Mouse (Mus musculus) CH12.LX (cell line): ENCODE results near the gene Mgat5. TPM values are rescaled to one million over a fixed set of nuclear protein-coding genes. Genes with fewer than 3 reads are reported as not detected.

ENCODE experiments used
- DNase-seq: peaks from one replicate; pipeline ENCODE4 v3.0.0-alpha.2; 2013; ENCODE audit errors: extremely low read depth
- H3K27ac ChIP-seq: 2 replicates; pipeline ENCODE4 v1.5.1; 2012; ENCODE audit warnings: low read depth, mild to moderate bottlenecking, control low read depth, moderate library complexity; ENCODE audit not compliant: insufficient read depth
- H3K27me3 ChIP-seq: replicated peaks from 2 replicates; pipeline ENCODE3; 2012; ENCODE audit warnings: inconsistent platforms
- H3K36me3 ChIP-seq, 2 experiments: replicated peaks in 1 of 2; 2 replicates each; pipeline versions ENCODE3 to v1.6.1; 2012; ENCODE audit warnings: inconsistent platforms in 1 of 2, low read length in 1 of 2, mild to moderate bottlenecking in 1 of 2, mixed read lengths in 1 of 2, moderate library complexity in 1 of 2; ENCODE audit not compliant: control insufficient read depth in 1 of 2, insufficient read depth in 1 of 2
- H3K4me1 ChIP-seq, 2 experiments: 2 replicates each; pipeline ENCODE4 v1.6.1; 2012; ENCODE audit warnings: inconsistent platforms in 1 of 2, moderate library complexity in 1 of 2; ENCODE audit not compliant: insufficient read depth in 2 of 2, control insufficient read depth in 1 of 2
- H3K4me2 ChIP-seq: 2 replicates; pipeline ENCODE4 v1.6.1; 2012; ENCODE audit warnings: low read depth, mild to moderate bottlenecking, control low read depth; ENCODE audit not compliant: poor library complexity, insufficient read depth, severe bottlenecking
- H3K4me3 ChIP-seq, 3 experiments: fragments of 150-350 bp in 1 of 3; sonication (generic) in 1 of 3; replicated peaks in 1 of 3; 2 replicates each; pipeline versions ENCODE3 to v1.5.1; 2011 to 2012; ENCODE audit warnings: low read depth in 2 of 3, low read length in 2 of 3, mild to moderate bottlenecking in 2 of 3, moderate library complexity in 2 of 3, control low read depth in 1 of 3, improper control_type of control experiment in 1 of 3, inconsistent platforms in 1 of 3, mixed read lengths in 1 of 3; ENCODE audit not compliant: poor library complexity in 1 of 3
- H3K79me2 ChIP-seq: replicated peaks from 2 replicates; pipeline ENCODE4 v1.6.1; 2012; ENCODE audit warnings: mild to moderate bottlenecking, moderate library complexity; ENCODE audit not compliant: control insufficient read depth, poor library complexity, insufficient read depth, severe bottlenecking; ENCODE audit errors: extremely low read depth
- H3K9ac ChIP-seq: 2 replicates; pipeline ENCODE4 v1.6.1; 2012; ENCODE audit warnings: low read depth, mild to moderate bottlenecking, control low read depth, moderate library complexity; ENCODE audit not compliant: insufficient read depth
- H3K9me3 ChIP-seq: replicated peaks from 2 replicates; pipeline ENCODE3; 2012; ENCODE audit warnings: low read length, inconsistent platforms, mixed read lengths
- BHLHE40 ChIP-seq: IDR thresholded peaks from 2 replicates; pipeline ENCODE4 v1.6.1; 2011; ENCODE audit warnings: mild to moderate bottlenecking, low read depth, low read length, improper control_type of control experiment
- CHD2 ChIP-seq: IDR thresholded peaks from 2 replicates; pipeline ENCODE4 v1.6.1; 2011; ENCODE audit warnings: low read length, improper control_type of control experiment
- CTCF ChIP-seq, 2 experiments: IDR thresholded peaks in 1 of 2; conservative IDR thresholded peaks in 1 of 2; 2 replicates each; pipeline ENCODE4 v1.5.1; 2011 to 2012; ENCODE audit warnings: low read depth in 2 of 2, low read length in 2 of 2, improper control_type of control experiment in 1 of 2, inconsistent platforms in 1 of 2, mild to moderate bottlenecking in 1 of 2, moderate library complexity in 1 of 2
- ELF1 ChIP-seq: IDR thresholded peaks from 2 replicates; pipeline ENCODE4 v1.6.1; 2014; ENCODE audit warnings: low read depth, mild to moderate bottlenecking, inconsistent platforms, low read length, improper control_type of control experiment
- EP300 ChIP-seq: IDR thresholded peaks from 2 replicates; pipeline ENCODE4 v1.6.1; 2011; ENCODE audit warnings: low read length, improper control_type of control experiment
- ETS1 ChIP-seq: conservative IDR thresholded peaks from 2 replicates; pipeline ENCODE4 v1.6.1; 2012; ENCODE audit warnings: low read depth, mild to moderate bottlenecking, inconsistent platforms, low read length, improper control_type of control experiment, moderate library complexity
- GABPA ChIP-seq: IDR thresholded peaks from 2 replicates; pipeline ENCODE4 v1.6.1; 2012; ENCODE audit warnings: low read depth, low read length, improper control_type of control experiment, inconsistent platforms; ENCODE audit not compliant: insufficient replicate concordance
- HCFC1 ChIP-seq: IDR thresholded peaks from 2 replicates; pipeline ENCODE4 v1.6.1; 2012; ENCODE audit warnings: low read depth, mild to moderate bottlenecking, inconsistent platforms, low read length, improper control_type of control experiment
- IRF4 ChIP-seq: IDR thresholded peaks from 2 replicates; pipeline ENCODE4 v1.6.1; 2014; ENCODE audit warnings: low read depth, mild to moderate bottlenecking, inconsistent platforms, low read length, improper control_type of control experiment
- JUN ChIP-seq: IDR thresholded peaks from 2 replicates; pipeline ENCODE4 v1.6.1; 2011; ENCODE audit warnings: low read depth, mild to moderate bottlenecking, low read length, improper control_type of control experiment, moderate library complexity; ENCODE audit not compliant: insufficient read depth
- JUND ChIP-seq: conservative IDR thresholded peaks from 2 replicates; pipeline ENCODE4 v1.6.1; 2011; ENCODE audit warnings: low read depth, low read length, improper control_type of control experiment
- KAT2A ChIP-seq: IDR thresholded peaks from 2 replicates; pipeline ENCODE4 v1.6.1; 2012; ENCODE audit warnings: low read length, improper control_type of control experiment, inconsistent platforms; ENCODE audit not compliant: insufficient replicate concordance
- MAFK ChIP-seq: IDR thresholded peaks from 2 replicates; pipeline ENCODE4 v1.6.1; 2011; ENCODE audit warnings: low read length, improper control_type of control experiment; ENCODE audit not compliant: insufficient replicate concordance
- MEF2A ChIP-seq: IDR thresholded peaks from 2 replicates; pipeline ENCODE4 v1.6.1; 2014; ENCODE audit warnings: low read depth, mild to moderate bottlenecking, inconsistent platforms, low read length, improper control_type of control experiment, borderline replicate concordance
- MXI1 ChIP-seq: IDR thresholded peaks from 2 replicates; pipeline ENCODE4 v1.6.1; 2011; ENCODE audit warnings: mild to moderate bottlenecking, low read depth, low read length, improper control_type of control experiment
- NELFE ChIP-seq: IDR thresholded peaks from 2 replicates; pipeline ENCODE4 v1.6.1; 2011; ENCODE audit warnings: low read depth, low read length, improper control_type of control experiment
- NRF1 ChIP-seq: IDR thresholded peaks from 2 replicates; pipeline ENCODE4 v1.6.1; 2014; ENCODE audit warnings: low read depth, mild to moderate bottlenecking, inconsistent platforms, low read length, improper control_type of control experiment, moderate library complexity
- POLR2A ChIP-seq: IDR thresholded peaks from 2 replicates; pipeline ENCODE4 v1.6.1; 2011; ENCODE audit warnings: low read depth, mild to moderate bottlenecking, improper control_type of control experiment, low read length
- POLR2AphosphoS2 ChIP-seq: IDR thresholded peaks from 2 replicates; pipeline ENCODE4 v1.6.1; 2011; ENCODE audit warnings: low read depth, low read length, improper control_type of control experiment
- RCOR1 ChIP-seq: conservative IDR thresholded peaks from 2 replicates; pipeline ENCODE4 v1.6.1; 2012; ENCODE audit warnings: low read depth, mild to moderate bottlenecking, inconsistent platforms, low read length, improper control_type of control experiment
- SMC3 ChIP-seq: IDR thresholded peaks from 2 replicates; pipeline ENCODE4 v1.6.1; 2011; ENCODE audit warnings: low read depth, low read length, improper control_type of control experiment
- TBP ChIP-seq: conservative IDR thresholded peaks from 2 replicates; pipeline ENCODE4 v1.6.1; 2011; ENCODE audit warnings: low read depth, low read length, improper control_type of control experiment
- UBTF ChIP-seq: IDR thresholded peaks from 2 replicates; pipeline ENCODE4 v1.6.1; 2012; ENCODE audit warnings: low read depth, mild to moderate bottlenecking, inconsistent platforms, low read length, improper control_type of control experiment, moderate library complexity
- USF2 ChIP-seq: conservative IDR thresholded peaks from 2 replicates; pipeline ENCODE4 v1.6.1; 2011; ENCODE audit warnings: low read depth, low read length, improper control_type of control experiment
- ZC3H11A ChIP-seq: IDR thresholded peaks from 2 replicates; pipeline ENCODE4 v1.6.1; 2012; ENCODE audit warnings: low read depth, mild to moderate bottlenecking, inconsistent platforms, low read length, improper control_type of control experiment
- ZKSCAN1 ChIP-seq: IDR thresholded peaks from 2 replicates; pipeline ENCODE4 v1.6.1; 2012; ENCODE audit warnings: low read depth, inconsistent platforms, low read length, improper control_type of control experiment, borderline replicate concordance
- ZMIZ1 ChIP-seq: IDR thresholded peaks from 2 replicates; pipeline ENCODE4 v1.6.1; 2012; ENCODE audit warnings: low read depth, mild to moderate bottlenecking, inconsistent platforms, low read length, improper control_type of control experiment
- ZNF384 ChIP-seq: IDR thresholded peaks from 2 replicates; pipeline ENCODE4 v1.6.1; 2012; ENCODE audit warnings: low read depth, low read length, improper control_type of control experiment, inconsistent platforms
- dilution Hi-C: fragments of 300-500 bp; cut with MboI; formaldehyde crosslinking; loops from 2 replicates; pipeline ENCODE4 v1.14.3; 2020; ENCODE audit warnings: low sequenced_read_pairs; ENCODE audit not compliant: extremely low pct_unique_long_range_greater_than_20kb, extremely low pct_ligation_motif_present
- in situ Hi-C: fragments of 300-500 bp; cut with MboI; formaldehyde crosslinking; loops from 3 replicates; pipeline ENCODE4 v1.14.3; 2019; ENCODE audit warnings: low sequenced_read_pairs, low pct_ligation_motif_present, low pct_unique_long_range_greater_than_20kb, mixed read lengths
- polyA plus RNA-seq: library from polyadenylated mRNA; unstranded; fragments of >175 nt; gene quantifications from 2 replicates; pipeline ENCODE4 v1.2.1, GENCODE M21; 2012; ENCODE audit warnings: low read depth; ENCODE audit not compliant: insufficient read length
- total RNA-seq, 2 experiments: library from RNA; depleted of rRNA; stranded (reverse); fragments of 300-350 nt in 1 of 2; fragments of >200 nt in 1 of 2; gene quantifications; 2 replicates each; pipeline ENCODE4 v1.2.3; 2012 to 2014

Mgat5 gene
- total and polyA plus RNA-seq, 3 experiments: 5.9 to 8.8 (median 6.6) TPM

DNA sequence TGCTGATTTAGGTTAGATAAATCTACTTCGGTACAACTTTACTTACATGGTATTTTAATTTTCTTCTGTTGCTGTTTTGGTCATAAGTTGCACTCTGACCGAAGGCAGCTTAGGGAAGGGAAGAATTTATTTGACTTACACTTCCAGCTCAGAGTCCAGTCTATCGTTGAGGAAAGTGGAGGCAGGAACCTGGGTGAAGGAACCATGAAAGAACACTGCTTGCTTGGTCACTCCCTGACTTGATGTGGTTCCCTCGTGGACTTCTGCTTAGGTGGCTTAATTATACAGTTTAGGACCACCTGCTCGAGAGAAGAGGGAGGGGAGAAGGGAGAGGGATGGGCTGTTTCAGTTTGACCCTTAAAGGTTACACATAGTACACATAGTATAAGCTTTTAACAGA, 105.2 kb downstream of the Mgat5 start:
- DNase-seq: no peak
- dilution Hi-C loops (no loop called here), in situ Hi-C loops (no loop called here)
- Histone ChIP-seq H3K9ac (no peak overlapping the region), H3K27ac (no peak overlapping the region), H3K4me2 (no peak overlapping the region), H3K9me3 (no peaks in the 10 kb centered on the region), H3K79me2 (no peaks in the 10 kb centered on the region), H3K4me3 (no peak overlapping the region), H3K27me3 (no peaks in the 10 kb centered on the region), H3K4me1 (peaks cover 5 to 50% of the 10 kb centered on the region in 2 experiments), H3K36me3 (peaks cover 0 to 36% of the 10 kb centered on the region in 2 experiments)
- TF ChIP-seq KAT2A (no peak), USF2 (no peak), GABPA (no peak), JUND (no peak), NRF1 (no peak), MAFK (no peak), POLR2AphosphoS2 (no peak), RCOR1 (no peak), EP300 (no peak), CHD2 (no peak), ELF1 (no peak), CTCF (conservative IDR thresholded peaks at IDR 0.05 in 1 of 2, IDR thresholded peaks at IDR 0.05 in 1 of 2; ENCODE audit: low read depth in 2 of 2, low read length in 2 of 2) (no peak), IRF4 (no peak)

DNA sequence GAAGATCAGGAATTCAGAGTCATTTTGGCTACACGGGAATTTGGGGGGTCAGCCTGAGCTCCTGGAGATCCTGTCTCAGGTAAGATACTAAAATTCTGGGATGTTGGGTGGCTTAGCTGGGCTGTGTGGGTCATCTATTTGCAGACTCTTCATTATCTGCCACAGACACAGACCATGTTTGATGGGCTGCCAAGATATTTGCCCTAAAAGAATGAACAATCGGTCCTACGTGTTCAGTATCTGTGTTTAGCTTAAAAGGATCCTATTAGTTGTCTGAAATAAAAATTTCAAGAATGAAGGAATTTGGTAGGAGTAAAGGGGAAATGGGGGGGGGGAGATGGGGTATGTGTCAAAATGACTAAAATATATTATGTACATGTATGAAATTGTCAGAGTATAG, 105.9 kb downstream of the Mgat5 start:
- Histone ChIP-seq H3K9ac (no peak overlapping the region), H3K4me1 (peaks cover 5 to 43% of the 10 kb centered on the region in 2 experiments), H3K27ac (no peak overlapping the region), H3K36me3 (peaks cover 0 to 38% of the 10 kb centered on the region in 2 experiments), H3K79me2 (no peaks in the 10 kb centered on the region; the same call in 1 of the 2 replicates), H3K4me3 (no peak overlapping the region)
- in situ Hi-C loops: no loop called here
- DNase-seq: no peak
- TF ChIP-seq ZC3H11A: no peak
- no peak for TF ChIP-seq ZNF384
- no peak for TF ChIP-seq MXI1
- TF ChIP-seq POLR2AphosphoS2: no peak
- no peak for TF ChIP-seq UBTF
- TF ChIP-seq ZMIZ1: no peak
- TF ChIP-seq JUN: no peak
- TF ChIP-seq ETS1: no peak
- TF ChIP-seq USF2: no peak
- no peak for TF ChIP-seq EP300
- no peak for TF ChIP-seq POLR2A
- no peak for TF ChIP-seq BHLHE40
- TF ChIP-seq MEF2A: no peak
- no peak for TF ChIP-seq HCFC1
- TF ChIP-seq NELFE: no peak
- TF ChIP-seq ELF1: no peak
- no peak for TF ChIP-seq SMC3
- no peak for TF ChIP-seq TBP
- no peak for TF ChIP-seq ZKSCAN1
- TF ChIP-seq GABPA: no peak
- TF ChIP-seq, all 38 proteins: peak for 0
- H3K27me3 ChIP-seq: no peaks in the 10 kb centered on the region
- no peak overlapping the region for H3K4me2 ChIP-seq
- dilution Hi-C loops: no loop called here
- H3K9me3 ChIP-seq: no peaks in the 10 kb centered on the region
